Mouse (Mus musculus) 3T3-L1 (cell line): ENCODE results near the gene Ndufaf2.

Experiments
- DNase-seq: peaks from one replicate; pipeline ENCODE4 v3.0.0-alpha.2; 2015; ENCODE audit warnings: low read depth, low spot score

Gene Ndufaf2

DNA sequence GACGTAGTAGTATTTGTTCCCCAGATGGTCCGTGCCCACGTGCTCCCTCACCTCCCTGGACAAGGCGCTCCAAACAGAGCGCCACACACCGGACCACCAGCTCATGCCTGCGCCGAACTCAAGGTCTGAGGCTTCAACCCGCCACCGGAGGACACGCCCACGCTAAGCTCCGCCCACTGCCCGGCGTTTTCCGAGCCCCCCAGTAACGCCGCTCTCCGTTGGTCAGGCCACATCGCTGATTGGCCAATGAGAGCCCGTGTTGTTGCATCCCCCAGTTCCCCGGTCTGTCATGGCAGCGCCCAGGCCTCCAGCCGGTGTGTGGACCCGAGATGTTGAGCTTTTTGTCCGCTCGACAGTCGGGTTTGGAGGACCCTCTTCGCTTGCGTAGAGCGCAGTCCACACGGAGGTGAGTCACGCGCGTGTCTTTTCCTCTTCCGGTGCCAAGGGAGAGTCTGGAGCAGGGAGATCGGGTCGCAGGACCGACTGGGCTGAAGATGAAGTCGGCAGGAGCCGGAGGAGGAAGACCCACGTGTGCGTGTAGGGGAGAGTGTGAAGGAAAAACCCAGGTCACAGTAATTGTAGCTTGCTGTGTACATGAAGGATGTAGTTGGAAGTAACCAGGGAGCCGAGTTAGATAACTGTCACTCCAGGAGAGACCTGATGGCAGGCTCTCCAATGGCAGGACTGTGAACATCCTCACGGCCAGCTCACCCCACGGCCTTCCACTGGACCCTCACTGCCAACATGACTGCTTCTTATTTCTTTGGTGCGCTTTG lies at the start of gene Ndufaf2, which contains the start of gene Ercc8:
TSS of gene Ndufaf2 (minus strand) at position 159 of the 776 bp plus-strand sequence.
TSS of gene Ercc8 (plus strand) at position 267 of the 776 bp plus-strand sequence.
- DNase-seq = peak; percentile 92

DNA sequence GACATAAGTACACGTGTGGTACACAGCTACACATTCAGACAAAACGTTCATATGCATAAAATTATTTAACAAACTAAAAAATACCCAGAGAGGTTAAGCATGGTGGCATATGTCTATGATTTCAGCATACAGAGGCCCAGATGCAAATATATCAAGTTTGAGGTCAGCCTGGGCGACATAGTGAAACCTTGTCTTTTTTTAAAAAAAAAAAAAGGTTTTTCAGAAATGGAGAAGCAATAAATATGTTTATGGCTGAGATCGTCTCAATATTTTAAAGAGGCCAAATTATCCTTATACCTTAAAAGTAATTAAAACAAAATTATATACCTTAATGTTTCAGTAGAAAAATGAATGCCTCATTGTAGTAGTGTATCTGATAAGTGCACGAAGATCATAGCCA lies 49.7 kb upstream of the Ndufaf2 start:
- DNase-seq = no peak

DNA sequence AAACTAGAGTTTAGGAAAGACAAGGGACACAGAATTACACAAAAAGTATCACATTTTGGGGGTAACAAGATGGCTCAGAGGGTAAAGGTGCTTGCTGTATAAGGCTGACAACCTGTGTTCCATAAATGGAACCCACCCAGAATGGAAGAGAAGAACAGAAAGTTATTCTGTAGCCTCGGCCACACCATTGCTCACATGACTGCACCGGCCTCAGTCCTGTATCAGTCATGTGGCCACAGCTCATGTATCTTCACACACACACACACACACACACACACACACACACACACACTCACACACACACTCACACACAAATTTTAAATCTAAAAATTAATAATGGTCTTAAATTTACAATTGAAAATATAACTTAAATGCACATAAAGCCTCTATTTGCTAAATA lies 49.0 kb upstream of the Ndufaf2 start:
- no peak for DNase-seq

GRCm38 (mm10) chr13:108204857-108205256 lies 46.4 kb upstream of the Ndufaf2 start:
- DNase-seq = peak; percentile 12

DNA sequence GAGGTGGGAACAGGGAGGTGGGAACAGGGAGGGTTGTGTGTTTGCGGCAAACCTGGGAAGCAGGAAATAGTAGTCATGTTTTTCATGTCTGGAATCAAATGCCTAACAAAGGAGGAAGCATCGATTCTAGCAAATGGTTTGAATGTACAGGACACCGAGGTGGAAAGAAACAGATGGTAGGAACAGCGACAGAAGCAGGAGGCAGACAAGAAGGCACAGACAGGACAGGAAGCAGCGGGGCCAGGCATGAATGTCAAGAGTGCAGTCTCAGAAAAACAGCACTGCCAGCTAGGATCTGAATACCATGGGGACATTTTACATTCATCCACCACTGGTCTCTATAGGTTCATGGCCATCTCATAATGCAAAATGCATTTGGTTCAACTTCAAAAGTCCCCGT lies 37.1 kb upstream of the Ndufaf2 start:
- no peak for DNase-seq

GRCm38 (mm10) chr13:108191074-108191720 lies 32.8 kb upstream of the Ndufaf2 start:
- peak; percentile 66 for DNase-seq

- DNase-seq = peak; percentile 13
Measured at GRCm38 (mm10) chr13:108187994-108188393, 29.6 kb upstream of the Ndufaf2 start.

- peak; percentile 3 for DNase-seq
Measured at GRCm38 (mm10) chr13:108185530-108185929, 27.1 kb upstream of the Ndufaf2 start.

- no peak for DNase-seq
Measured at GRCm38 (mm10) chr13:108184743-108185255, 26.4 kb upstream of the Ndufaf2 start.

DNA sequence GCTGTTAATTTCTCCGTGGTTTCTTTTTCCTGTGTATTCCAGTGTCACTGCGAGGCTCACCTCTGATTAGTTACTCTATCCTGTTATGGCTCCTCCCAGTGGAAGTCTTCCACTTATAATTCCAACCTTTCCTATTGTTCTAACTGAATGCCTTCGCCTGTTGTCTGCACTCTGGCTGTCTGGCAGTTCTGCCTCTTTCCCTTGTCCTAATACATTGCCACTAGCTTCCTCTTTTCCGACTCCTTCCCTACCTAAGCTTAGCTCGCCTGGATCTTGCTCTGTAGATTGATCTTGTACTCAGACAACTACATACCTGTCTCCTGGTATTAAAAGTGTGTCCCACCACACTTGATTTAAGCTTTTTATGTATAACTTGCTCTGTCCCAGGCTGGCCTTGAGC lies 22.4 kb upstream of the Ndufaf2 start:
- no peak for DNase-seq

GRCm38 (mm10) chr13:108179618-108180017 lies 21.2 kb upstream of the Ndufaf2 start:
- DNase-seq = no peak

GRCm38 (mm10) chr13:108170511-108170910 lies 12.1 kb upstream of the Ndufaf2 start:
- no peak for DNase-seq

- no peak for DNase-seq
Measured at GRCm38 (mm10) chr13:108170002-108170401, 11.6 kb upstream of the Ndufaf2 start.

- no peak for DNase-seq
Measured at GRCm38 (mm10) chr13:108164621-108165020, 6.2 kb upstream of the Ndufaf2 start.

- no peak for DNase-seq
Measured at GRCm38 (mm10) chr13:108163912-108164311, 5.5 kb upstream of the Ndufaf2 start.

DNA sequence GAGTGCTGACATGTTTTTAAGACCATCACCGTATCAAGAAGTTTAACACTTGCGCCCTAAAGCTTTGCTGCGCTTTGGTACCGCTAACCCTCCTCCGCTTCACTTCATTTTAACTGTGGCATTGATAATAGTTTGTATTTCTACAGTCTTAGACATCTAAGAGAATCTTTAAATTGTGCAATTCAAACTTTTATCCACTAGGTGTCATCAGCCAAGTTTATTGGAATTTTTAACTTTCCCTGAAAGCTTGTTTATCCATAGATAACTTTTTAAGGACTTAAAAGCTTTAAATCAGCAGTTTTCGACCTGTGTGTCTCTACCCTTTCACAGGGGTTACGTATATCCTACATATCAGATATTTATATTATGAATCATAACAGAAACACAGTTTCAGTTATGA lies 1.5 kb upstream of the Ndufaf2 start:
- peak; percentile 72 for DNase-seq

DNA sequence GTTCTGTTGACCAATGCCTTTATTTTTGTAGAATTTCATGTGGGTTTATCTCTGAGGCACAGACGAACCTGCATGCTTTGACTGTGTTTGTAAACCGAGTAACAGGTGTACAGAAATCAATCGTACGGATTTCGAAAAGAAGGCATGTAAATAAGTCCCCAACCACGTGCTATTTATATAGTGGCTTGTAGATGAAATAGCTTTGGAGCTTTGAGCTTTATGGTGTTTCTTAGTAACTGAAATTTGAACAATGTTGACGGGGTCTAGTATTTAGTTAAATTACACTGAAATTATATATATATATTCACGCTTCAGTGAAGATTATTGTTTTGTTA lies 785 bp upstream of the Ndufaf2 start:
- DNase-seq = no peak

DNA sequence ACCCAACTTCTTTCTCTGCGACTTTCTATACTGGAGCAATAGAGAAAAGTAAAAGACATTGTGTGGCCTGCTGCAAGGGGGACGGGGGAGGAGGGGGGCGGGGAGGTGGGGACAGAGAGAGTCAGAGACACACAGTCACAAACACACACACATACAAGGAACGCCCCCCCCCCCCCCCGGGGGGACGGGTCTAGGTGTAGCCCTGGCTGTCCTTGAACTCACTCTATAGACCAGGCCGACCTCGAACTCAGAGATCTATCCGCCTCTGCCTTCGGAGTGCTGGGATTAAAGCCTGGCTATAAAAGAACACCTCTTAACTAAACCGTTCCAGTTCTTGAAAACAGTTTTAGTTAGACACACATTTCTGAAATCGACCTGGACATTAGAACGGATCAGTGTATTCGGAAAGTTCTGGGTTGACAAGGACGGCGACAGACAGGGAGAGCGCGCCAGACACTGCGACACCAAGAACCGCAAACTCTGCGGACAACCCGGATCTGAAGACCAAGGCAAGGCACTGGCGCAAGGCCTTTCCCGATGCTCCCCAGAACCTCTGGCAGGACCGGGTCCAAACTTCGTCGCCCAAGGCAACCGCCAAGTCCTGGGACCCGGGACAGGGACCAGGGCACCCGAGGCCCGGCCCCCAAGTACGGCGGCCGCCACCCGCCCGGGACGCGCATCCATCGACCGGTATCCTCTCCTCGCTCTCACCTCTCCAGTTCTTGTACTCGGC lies 525 bp downstream of the Ndufaf2 start:
- DNase-seq = peak; percentile 35

DNA sequence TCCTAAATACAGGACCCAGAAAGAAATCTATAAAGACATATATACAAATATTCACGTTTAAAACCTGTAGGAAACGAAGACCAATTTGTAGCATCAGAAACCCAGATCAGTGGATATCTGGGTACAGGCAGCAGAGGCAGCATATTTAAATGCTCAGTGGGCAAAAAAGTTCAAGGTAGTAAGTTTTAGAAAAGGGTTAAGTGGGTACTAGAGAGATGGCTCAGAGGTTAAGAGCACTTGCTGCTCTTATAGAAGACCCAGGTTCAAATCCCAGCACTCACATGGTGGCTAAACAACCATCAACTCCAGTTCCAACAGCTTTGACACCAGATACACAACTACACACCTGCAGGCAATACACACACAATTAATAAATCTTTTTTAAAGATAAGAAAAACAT lies 1.3 kb downstream of the Ndufaf2 start:
- no peak for DNase-seq

DNA sequence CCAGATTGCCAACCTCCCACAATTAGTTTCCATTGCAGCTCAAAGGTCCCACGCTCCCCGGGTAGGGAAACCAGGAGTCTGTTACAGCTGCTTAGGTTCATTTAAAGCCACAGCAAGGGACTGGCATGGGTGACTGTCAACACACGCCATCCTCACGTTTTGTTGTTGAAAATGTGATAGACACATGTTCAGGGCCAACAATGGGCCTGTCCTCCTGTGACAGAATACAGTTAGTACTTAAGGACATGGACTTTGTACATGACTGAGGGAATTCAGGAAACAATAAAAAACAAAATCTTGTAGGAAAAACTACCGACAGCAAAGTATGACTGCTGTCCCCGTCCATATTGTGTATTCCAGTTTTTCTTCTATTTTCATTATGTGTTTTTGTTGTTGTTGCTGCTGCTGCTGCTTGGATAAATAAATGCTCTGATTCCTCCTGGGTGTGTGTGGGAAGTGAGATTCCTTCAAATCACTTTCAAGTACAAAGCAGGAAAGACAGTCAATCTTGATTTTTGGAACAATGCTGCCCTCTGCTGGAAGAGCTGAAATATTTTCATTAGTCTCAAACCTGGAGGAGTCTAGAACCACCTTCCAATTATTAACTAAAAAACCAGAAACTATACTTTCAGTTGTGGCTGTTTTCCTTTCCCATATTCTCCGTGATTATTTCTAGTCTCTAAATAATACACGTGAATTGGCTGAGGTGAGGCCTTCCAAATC lies 5.6 kb downstream of the Ndufaf2 start:
- DNase-seq = peak; percentile 81

DNA sequence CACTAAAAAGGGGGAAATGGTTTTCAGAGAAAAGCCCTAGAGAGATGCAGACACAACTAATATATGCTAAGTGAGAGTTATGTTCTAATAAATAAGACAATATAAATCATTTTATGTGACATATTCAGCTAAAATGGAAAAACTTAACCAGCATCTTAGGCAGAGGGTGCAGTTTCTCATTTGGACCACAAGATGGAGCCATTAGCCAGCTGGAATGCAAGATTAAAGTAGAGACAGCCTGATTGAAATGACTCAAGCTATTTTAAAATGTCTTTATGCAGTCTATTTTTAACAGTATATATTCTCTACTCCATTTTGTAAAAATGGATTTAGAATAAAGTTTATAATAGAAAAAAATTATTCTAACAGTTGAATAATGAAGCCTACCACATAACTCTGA lies 6.6 kb downstream of the Ndufaf2 start:
- DNase-seq = peak; percentile 65

DNA sequence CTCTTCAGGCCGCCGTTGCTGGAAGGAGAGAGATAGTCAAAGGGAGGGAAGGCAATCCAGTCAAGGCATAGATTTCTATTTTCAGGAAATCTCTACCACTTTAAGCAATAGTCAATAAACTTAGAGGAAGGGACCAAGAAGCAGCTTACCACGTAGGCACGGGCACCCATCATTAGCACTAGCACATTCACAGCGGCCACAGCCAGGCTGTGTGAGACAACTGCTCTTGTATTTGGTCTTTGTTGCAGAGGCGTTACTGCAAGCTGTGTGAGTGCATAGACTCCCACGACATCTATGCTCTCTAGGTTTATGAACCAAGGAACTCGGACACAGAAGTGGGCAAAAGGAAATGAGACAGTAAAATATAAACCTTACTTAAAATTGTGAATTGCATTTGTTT lies 14.3 kb downstream of the Ndufaf2 start:
- no peak for DNase-seq
